Mouse (Mus musculus): ENCODE measurements at regions not wholly inside any gene's neighbourhood (a gene's known extent, or its start where the extent isn't known, plus 50 kb on each side); places are given as distances from the start of the nearest gene placed in this dataset.

GRCm38 (mm10) chr7:90059249-90059628 is 70.8 kb upstream of the Picalm start:
- no peak for DNase-seq (ENCODE audit: low spot score)

DNA sequence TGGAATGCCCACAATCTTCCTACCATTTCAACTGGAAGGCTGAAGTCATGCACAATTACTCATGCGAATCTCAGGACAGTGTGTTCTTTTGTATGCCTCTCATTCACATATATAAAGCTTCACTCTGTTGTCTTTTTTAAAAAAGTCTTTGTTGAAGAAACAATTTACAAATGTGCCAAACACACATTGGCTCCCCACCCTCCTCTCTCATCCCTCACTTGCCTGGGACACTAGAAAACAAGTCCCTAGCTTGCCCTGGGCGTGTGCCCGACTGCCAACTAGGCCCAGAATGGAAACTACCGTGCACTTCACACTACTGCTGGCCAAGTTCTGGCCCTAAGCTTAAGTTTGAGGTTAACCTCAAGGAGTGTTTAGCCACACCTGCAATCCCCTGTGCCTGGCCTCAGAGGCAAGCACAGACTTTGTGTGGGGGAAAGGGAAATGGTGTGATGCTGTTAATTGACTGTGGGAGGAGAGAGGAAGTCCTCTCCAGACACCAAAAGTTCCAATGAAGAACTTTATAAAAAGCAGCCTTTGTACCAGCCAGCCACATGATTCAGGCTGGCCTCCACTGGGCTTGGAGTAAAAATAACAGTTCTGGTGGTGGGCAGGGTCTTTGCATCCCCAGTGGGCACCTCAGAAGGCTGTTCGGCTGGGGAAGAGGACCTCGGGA is 70.2 kb upstream of the Picalm start:
- no peak for DNase-seq (ENCODE audit: low spot score)

- no peak for DNase-seq (ENCODE audit: low spot score)
These were observed 69.5 kb upstream of the Picalm start for GRCm38 (mm10) chr7:90060343-90061175.

DNA sequence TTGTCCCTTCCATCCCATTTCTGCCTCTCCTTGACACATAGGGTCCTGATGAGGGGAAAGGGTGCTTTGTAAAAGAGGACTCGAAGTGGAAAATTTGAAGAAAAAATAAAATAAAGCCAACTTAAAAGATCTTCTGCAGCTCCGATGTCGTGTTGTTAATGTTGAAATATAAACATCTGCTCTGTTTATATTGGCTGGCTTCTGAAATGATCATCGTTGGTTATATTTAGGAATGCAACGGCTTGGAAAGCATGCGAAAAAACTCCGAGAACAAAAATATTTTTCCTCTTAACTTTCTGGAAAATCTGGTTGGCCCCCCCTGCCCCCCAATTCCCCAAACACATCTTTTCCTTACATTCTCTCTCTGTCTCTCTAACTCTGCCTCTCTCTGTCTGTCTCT is 68.3 kb upstream of the Picalm start:
- DNase-seq (ENCODE audit: low spot score) = no peak

- DNase-seq (ENCODE audit: low spot score) = no peak
These were observed 67.1 kb upstream of the Picalm start for GRCm38 (mm10) chr7:90062874-90063273.

DNA sequence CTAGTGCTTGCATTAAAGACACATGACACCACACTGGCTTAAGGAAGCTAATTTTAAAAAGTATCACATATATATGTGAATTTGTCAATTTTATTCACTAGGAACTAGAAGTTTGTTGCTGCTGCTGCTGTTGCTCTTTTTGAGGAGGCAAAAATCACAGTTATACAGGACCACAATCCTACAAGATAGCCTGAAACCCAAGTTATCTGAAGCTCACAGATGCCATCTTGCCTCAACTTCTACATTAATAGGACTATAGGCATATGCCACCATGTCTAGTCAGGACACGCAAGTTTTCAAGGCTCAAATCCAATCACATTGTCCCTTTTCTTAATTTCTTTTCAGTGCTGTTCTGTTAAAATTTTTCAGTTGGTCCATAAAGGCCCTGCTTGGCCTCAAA is 65.8 kb upstream of the Picalm start:
- no peak for DNase-seq (ENCODE audit: low spot score)

- no peak for DNase-seq (ENCODE audit: low spot score)
These were observed 64.6 kb upstream of the Picalm start for GRCm38 (mm10) chr7:90065269-90065955.

DNA sequence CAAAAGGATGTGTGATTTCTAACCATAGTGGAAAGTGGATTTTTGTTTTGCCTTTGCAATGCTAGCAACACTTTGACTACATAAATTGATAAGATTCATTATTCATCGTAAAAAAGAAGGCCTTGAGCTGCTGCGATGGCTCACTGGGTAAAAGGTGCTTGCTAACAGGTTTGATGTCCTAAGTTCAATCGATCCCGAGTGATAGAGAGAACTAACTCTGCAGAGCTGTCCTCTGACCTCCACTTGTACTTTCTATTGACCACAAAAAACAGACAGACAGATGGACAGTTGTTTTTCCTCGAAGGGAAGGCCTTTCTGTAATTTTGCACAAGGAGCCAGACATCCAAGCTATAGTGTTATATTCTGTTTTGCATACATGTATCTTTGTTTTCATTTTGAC is 63.7 kb upstream of the Picalm start:
- no peak for DNase-seq (ENCODE audit: low spot score)

DNA sequence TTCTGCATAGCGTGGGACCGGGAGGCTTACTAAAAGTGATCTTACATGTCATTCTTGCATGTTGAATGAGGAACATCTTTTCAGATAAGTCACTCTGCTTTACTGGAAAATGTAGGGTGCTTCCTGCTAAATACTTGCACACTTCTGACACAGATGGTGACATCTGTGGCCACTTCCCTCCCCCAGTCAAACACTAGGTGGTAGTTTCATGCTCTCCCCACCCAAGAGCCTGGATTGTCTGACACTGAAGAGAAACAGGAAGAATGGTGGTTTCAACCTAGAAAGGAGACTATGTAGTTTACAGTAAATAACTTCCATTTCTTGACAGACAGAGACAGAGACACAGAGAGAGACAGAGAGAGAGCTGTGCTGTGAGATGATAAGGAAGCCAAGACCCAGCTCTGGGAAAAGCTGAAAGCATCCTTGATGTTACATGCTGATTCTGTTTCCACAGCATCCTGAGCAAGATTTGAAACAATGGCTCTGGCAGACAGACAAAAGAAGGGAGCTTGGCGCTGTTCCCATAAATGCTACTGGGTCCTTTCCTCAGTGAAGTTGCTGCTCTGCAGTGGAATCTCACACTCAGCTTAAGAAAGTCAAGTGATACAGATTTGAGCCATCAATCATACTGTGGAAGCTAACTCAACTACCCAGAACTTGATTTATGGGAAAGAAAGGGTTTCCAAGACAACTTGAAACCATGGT is 61.9 kb upstream of the Picalm start:
- no peak for DNase-seq (ENCODE audit: low spot score)

GRCm38 (mm10) chr7:90070267-90070666 is 59.7 kb upstream of the Picalm start:
- DNase-seq (ENCODE audit: low spot score) = no peak

DNA sequence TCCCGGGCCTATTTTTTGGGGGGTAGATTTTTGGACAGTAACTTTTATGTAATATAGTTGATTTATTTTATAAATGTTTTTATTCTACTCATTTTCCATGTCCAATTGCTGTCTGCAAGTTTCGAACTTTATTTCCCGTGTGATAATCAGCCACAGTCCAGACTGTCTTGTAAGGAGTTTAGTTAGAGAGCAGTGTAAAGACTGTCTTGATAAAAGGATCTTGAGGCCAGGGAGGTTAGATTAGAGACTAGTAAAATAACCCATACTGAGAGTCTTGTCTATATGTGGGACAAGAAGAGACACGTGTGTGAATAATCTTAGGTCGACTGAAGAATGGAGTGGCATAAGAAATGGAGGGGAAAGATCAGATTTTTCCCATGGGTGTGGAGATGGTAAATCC is 56.1 kb upstream of the Picalm start:
- no peak for DNase-seq (ENCODE audit: low spot score)

DNA sequence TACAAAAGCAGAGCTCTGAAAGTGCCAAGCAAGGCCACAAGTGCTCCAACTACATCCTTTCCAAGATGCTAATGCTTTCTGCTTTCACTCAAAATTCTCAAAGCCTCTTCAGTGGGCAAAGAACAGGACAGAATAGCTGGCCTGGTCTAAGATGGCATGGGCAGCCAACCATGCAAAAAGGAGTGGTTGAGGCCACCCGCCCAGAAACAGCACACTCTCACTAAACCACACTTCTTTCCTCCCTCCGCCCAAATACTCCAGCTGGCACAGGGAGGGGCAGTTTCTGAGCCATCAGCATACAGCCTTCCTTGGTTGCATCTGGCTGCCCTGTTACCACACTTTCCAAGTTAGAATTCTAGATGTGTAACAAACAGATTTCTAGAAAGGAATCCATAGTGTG is 55.4 kb upstream of the Picalm start:
- DNase-seq (ENCODE audit: low spot score) = no peak

- no peak for DNase-seq (ENCODE audit: low spot score)
These were observed 52.4 kb upstream of the Picalm start for GRCm38 (mm10) chr7:90077565-90077964.

DNA sequence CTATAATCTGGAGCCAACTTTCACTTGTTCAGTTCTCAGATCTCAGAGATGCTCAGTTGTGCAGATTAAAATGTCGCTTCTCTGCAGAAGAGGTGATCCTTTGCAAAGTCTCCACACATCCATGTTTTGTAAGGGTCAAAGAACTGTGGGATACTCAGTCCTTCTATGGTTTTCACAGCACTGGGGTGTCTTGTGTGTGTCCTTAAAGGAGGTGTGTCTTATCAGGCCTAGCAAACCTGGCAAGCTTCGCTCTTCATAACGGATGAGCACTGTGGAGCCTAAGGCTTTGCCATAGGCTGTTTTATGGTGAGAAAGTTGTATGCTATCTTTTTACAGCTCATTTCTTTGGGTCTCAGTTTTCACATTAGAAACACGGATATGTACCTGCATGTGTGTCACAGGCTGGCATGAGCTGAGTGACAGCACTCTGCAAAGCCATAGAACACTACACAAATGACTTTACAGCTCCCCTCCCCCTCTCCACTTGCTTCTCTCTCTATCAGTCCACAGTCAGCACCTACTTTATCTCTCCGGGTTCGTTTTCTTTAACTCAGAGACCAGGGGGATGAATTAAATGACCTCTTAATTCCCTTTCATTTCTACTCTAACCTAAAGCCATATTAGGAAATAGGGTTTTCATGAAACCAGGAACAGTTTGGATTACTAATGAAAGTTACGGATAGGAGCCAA is 49.8 kb upstream of the Picalm start:
- DNase-seq (ENCODE audit: low spot score) = no peak

All from testis, postnatal 10 days (tissue).